Mouse (Mus musculus) layer of hippocampus, postnatal 10 days (tissue): ENCODE results near the gene Smarca2. TPM values are rescaled to one million over a fixed set of nuclear protein-coding genes. Genes with fewer than 3 reads are reported as not detected.

ENCODE experiments used
- DNase-seq, 2 experiments: peaks; one replicate each; pipeline ENCODE4 v3.0.0; 2021; ENCODE audit warnings: low spot score in 2 of 2
- total RNA-seq, 2 experiments: library from RNA; stranded (reverse); gene quantifications; 2 replicates each; pipeline ENCODE4 v1.2.3; 2021

Gene Smarca2
- total RNA-seq, 2 experiments from 2014 or later = 150 to 169 TPM

DNA sequence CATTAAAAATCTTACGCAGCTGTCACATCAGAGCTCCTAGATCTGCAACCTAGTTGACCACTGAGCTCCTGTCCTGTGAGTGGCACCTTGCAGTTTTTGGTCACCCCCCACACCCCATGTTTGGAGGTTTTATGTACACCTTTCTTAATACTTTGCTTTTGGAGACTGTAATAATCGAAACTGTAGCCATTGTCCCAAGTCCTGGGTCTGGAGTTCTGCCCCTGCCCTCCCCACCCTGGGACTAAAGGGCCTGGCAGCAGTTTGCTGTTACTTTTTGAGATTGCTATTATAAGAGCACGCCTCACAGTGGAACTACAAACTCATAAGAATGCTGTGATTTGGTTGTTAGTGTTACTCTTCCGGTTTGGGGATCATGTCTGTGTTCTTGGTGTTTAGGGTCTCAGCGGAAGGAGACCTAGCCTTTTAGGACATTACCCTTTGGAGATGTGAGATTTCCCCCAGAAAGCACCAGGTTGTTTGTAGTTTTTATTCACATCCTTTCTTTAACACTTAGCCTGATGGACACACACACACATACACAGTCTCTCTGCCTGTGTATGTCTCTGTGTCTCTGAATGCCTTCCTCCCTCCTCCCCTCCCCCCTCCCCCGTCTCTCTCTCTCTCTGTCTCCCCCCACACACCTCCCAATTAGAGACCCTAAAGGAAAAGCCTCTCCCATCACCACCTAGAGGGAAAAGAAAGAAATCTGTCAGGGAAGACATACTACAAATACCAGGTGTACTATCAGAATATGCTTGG lies 142.0 kb downstream of the Smarca2 start:
- DNase-seq = no peak

DNA sequence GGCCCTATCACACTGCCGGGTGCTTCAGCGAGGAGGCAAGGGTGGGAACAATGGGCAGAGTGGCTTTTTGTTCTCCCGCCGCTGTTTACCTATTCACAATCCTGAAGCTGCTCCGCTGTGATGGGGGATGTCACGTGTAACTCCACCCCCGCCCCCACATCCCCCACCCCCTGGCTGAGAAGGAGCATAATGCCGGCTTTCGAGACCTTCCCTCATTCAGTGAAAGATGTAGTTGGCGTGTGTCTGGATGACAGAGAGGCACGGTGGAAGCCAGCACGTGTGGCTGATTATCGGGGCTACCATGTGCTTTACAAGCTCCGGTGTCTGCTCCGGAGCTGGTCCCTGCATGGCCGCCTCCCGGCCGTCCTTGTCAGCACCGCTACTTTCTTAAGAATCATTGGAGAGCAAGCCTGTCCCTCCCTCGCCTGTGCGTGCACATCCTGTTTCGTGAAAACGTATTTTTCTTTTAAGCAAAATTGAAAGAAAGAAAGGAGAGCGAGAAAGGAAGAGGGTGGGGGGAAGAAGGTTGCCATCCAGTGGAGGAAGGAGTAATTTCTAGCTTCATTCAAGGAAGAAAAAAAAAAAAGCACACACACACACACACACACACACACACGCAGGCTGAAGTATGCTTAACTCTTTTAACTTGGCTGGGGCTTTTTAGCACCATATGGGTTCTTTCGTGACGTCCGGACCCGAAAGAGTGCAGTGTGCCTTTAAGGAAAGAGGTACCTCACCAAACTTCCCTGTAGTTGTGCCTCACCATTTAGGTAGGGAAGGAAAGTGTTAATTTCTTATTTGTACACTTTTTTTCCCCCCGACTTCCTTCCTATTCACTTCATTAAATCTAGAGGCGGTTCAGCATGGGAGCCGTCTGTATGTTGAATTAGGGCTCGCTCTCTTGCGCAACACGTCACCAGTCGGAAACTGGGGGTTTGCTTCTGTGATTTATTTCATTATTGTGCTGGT lies 143.0 kb downstream of the Smarca2 start:
- DNase-seq = peak; percentile 65 to 71

GRCm38 (mm10) chr19:26748676-26749075 lies 143.8 kb downstream of the Smarca2 start:
- DNase-seq = no peak

- DNase-seq = peak; percentile 33 to 54
Observed at GRCm38 (mm10) chr19:26749427-26750137, 144.7 kb downstream of the Smarca2 start.

DNA sequence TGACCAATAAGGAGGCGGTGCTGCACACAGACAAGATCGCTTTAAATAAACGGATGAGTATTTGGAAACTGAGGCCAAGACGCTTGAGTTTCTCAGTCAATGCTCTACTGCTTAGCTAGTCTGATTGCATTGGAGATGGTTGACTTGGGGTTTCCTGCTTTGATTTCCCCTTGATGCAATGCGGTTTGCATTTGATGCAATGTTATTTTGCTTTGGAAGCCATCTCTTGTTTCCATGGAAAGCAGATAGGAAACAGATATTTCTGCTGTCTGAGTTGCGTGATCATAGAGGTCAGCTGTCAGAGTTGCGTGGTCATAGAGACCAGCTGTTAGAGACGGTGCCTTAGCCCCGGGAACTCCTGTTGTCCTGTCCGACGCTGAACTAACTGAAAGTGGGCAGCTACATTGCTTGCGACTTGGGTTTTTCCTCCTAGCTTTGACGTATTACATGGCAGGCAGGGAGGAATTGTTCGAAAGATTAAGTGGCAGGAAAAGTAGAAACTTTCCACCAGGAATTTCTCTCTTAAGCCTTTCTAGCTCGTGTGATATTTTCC lies 147.8 kb downstream of the Smarca2 start:
- DNase-seq = no peak

DNA sequence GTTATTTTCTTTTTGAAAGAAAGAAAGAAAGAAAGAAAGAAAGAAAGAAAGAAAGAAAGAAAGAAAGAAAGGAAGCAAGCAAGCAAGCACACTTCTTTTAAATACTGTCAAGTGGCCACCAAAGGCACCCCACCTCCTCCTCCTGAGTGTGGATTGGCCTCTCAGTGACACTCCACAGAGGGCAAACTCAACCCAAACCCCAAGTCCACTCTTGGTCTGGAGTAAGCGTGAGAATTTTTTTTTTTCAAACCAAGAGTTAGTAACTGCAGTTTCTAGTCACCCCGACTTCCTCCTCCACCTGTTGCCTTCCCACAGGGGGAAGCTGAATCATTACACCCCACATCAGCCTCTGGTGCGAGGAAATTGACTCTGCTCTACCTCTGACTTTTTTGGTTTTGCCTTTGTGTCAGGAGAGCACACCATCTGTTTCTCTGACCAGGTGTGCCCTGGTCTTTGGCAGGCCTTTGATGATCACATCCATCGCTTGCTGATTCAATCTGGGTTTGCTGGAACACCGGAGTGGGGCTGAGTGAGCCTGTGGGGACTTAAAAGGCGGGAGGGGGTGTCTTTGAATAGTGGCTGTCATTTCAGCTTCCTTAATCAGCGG lies 148.5 kb downstream of the Smarca2 start:
- DNase-seq = no peak

- DNase-seq = no peak
Observed at GRCm38 (mm10) chr19:26754016-26754794, 149.4 kb downstream of the Smarca2 start.

GRCm38 (mm10) chr19:26755991-26756390 lies 151.1 kb downstream of the Smarca2 start:
- no peak for DNase-seq

DNA sequence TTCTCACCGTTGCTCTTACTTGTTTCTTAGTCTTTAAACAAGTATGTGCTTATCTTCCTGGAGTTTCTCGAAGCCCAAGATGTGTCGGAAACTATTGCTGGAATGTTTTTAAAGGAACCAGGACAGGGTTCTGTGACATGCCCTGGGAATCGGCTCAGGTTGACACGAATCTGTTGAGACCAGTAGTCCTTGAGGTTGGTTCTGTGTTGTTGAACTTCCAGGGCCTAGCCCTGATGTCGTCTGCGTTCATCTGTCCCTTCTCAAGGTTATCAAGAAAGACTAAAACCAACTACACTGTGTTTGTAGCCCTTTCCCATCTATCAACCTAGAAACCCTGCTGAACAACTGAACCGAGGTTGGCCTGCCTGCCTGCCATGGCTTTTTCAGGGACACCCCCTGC lies 151.5 kb downstream of the Smarca2 start:
- DNase-seq = no peak

- DNase-seq = no peak
Observed at GRCm38 (mm10) chr19:26758156-26758555, 153.3 kb downstream of the Smarca2 start.

DNA sequence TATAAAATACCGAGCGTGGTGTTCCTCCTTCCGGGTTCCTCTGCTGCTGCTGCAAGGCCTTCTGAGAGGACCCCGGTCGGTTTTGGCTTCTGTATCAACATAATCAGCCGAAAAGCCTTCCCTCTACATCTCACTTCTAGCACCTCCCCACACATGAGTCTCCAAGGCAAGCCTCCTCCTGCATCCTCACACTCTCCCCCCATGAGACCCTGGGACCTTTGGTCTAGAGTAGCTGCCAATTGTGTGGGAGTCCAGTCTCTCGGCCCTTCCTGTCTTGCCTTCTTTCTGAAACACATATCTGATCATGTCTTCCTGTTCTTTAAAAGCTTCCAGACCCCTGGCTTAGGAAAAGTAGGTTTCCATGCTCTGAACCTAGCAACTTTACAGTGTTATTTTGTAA lies 153.8 kb downstream of the Smarca2 start:
- DNase-seq = no peak

- no peak for DNase-seq
Observed at GRCm38 (mm10) chr19:26759295-26759694, 154.4 kb downstream of the Smarca2 start.

- no peak for DNase-seq
Observed at GRCm38 (mm10) chr19:26761257-26761656, 156.4 kb downstream of the Smarca2 start.

DNA sequence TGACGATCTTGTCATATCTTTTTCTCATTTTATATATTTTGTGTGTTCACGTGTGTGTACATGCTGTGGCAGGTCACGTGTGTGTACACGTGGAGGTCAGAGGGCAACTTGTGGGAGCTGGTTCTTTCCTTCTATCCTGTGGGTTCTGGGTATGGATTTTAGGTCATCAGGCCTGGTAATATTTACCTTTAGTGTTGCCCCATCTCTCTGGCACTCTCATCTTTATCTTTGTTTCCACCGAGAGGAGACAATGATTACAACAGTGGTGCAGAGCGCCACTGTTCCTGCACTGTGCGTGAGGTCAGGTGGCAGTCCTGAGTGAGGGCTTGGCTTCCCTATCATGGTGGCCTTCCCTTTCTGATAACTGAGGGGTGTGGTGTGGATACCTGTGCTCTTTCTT lies 160.6 kb downstream of the Smarca2 start:
- DNase-seq = no peak

GRCm38 (mm10) chr19:26767454-26767853 lies 162.6 kb downstream of the Smarca2 start:
- no peak for DNase-seq

GRCm38 (mm10) chr19:26767941-26768340 lies 163.1 kb downstream of the Smarca2 start:
- DNase-seq = no peak

- DNase-seq = no peak
Observed at GRCm38 (mm10) chr19:26768846-26769245, 164.0 kb downstream of the Smarca2 start.

DNA sequence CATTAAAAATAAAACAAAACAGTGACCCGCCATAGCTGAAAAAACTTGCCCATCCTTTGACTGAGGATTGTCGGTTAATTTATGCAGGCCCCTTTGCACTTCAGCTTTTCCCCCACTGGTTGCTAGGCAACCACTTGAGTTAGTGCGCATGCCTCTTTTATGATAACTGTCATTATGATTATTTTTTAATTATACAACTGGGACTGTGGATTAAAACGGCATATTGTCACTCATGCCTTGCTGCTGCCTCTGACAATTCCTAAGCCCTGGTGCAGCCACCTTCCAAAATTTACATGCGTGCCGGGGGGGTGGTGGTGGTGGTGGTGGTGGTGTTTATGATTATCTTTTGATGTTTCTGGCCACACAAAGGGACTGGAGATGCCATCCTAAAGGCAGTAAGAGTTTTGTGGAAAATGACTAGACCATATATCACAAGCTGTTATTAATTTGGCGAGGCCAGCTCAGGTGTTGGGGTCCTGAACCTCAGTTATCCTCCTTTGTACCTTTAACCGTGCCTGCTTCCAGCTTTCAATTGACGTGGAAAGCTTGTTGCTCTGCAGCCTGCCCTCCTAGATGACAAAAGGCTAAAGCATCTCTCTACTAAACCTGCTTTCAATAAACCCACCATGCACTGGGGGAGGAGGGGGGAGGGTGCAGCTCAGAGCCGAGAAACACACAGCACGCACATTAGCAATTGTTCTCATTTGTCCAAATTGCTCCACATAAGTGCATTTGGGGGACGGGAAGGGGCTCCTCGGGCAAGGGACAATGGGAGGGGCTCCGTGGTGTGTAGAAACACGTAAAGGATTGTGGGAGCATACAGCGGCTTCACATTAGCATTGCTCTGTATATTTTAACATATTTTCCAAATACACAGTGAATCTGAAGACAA lies 165.0 kb downstream of the Smarca2 start:
- DNase-seq = peak; percentile 38 to 59

GRCm38 (mm10) chr19:26770592-26770991 lies 165.7 kb downstream of the Smarca2 start:
- DNase-seq = no peak
